9 mouse cellular contexts compared by ENCODE assay signal in the genomic region with DNA sequence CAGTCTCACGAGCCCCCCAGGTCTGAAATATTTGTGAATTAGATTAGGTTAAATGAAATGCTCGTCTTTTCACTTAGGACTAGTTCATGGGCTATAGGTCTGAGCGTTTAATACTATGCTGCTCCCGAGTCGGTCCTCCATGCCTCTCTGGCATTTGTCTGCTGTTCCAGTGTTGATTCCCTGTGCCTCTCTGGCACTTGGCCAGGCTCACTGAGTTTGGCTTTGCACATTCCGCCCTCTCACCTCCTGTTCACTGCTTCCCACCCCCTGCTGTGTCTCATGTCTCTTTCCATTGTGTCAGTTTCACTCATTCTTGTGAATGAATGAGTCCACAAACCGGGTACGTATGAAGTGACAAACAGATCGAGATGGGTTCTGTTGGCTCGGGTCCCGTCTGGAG.
A peak's percentile ranks its signal among the peaks of the same experiment; 100 is the strongest.
DNase-seq lines count a peak whose midpoint lies in the region; ATAC-seq and TF ChIP-seq lines count a peak whose summit lies in the region.
"Had no signal": no experiment of that assay in that cellular context is flagged by ENCODE, and none has a peak within 500 bp of the region (broad histone marks: within the 10 kb centered on the region; RNA-seq: fewer than 3 reads in every experiment).

No protein-coding gene starts in this region.

- ATAC-seq in intestine, postnatal 0 days: no peak
- no peak for ATAC-seq in intestine, embryonic 16.5 days
- ATAC-seq in heart, embryonic 12.5 days (ENCODE audit: insufficient number of reproducible peaks, low FRiP score): no peak

- H3K4me3 ChIP-seq in intestine, postnatal 0 days (ENCODE audit: low read depth, low read length): no peak overlapping the region
- H3K4me3 ChIP-seq in intestine, embryonic 16.5 days (ENCODE audit: low read length): no peak overlapping the region
- no peak overlapping the region for H3K4me3 ChIP-seq in heart, embryonic 12.5 days

- H3K27me3 ChIP-seq in intestine, postnatal 0 days (replicated peaks; ENCODE audit: control insufficient read depth, insufficient read depth, low read length): no peaks in the 10 kb centered on the region
- H3K27me3 ChIP-seq in intestine, embryonic 16.5 days (replicated peaks; ENCODE audit: control insufficient read depth, insufficient read depth, low read length): no peaks in the 10 kb centered on the region
- no peaks in the 10 kb centered on the region for H3K27me3 ChIP-seq in heart, embryonic 12.5 days (replicated peaks)

- H3K27ac ChIP-seq in intestine, postnatal 0 days (ENCODE audit: low read depth, low read length): no peak overlapping the region
- no peak overlapping the region for H3K27ac ChIP-seq in intestine, embryonic 16.5 days (ENCODE audit: low read length)
- no peak overlapping the region for H3K27ac ChIP-seq in heart, embryonic 12.5 days (ENCODE audit: poor library complexity, severe bottlenecking)

- no peak overlapping the region for H3K4me2 ChIP-seq in intestine, postnatal 0 days (replicated peaks; ENCODE audit: low read depth)
- H3K4me2 ChIP-seq in intestine, embryonic 16.5 days (ENCODE audit: low read depth, low read length): no peak overlapping the region
- no peak overlapping the region for H3K4me2 ChIP-seq in heart, embryonic 12.5 days

- no peaks in the 10 kb centered on the region for H3K9me3 ChIP-seq in intestine, postnatal 0 days (ENCODE audit: control insufficient read depth)
- H3K9me3 ChIP-seq in intestine, embryonic 16.5 days (ENCODE audit: control insufficient read depth, low read length): no peaks in the 10 kb centered on the region
- no peaks in the 10 kb centered on the region for H3K9me3 ChIP-seq in heart, embryonic 12.5 days (replicated peaks)

- no peak overlapping the region for H3K9ac ChIP-seq in intestine, postnatal 0 days (ENCODE audit: low read depth, low read length)
- no peak overlapping the region for H3K9ac ChIP-seq in intestine, embryonic 16.5 days (ENCODE audit: low read depth, low read length)
- no peak overlapping the region for H3K9ac ChIP-seq in heart, embryonic 12.5 days

- no peaks in the 10 kb centered on the region; the same call in 1 of the 2 replicates for H3K36me3 ChIP-seq in intestine, postnatal 0 days (ENCODE audit: control insufficient read depth, insufficient read depth)
- no peaks in the 10 kb centered on the region for H3K36me3 ChIP-seq in intestine, embryonic 16.5 days (ENCODE audit: control insufficient read depth, insufficient read depth, low read length)
- H3K36me3 ChIP-seq in heart, embryonic 12.5 days: no peaks in the 10 kb centered on the region

- WGBS in intestine, postnatal 0 days: 77% methylated on average over 11 of the region's 11 CpGs
- WGBS in intestine, embryonic 16.5 days: 74% methylated on average over 11 of the region's 11 CpGs
- WGBS in heart, embryonic 12.5 days: 79% methylated on average over 11 of the region's 11 CpGs

- peak; percentile 39 for DNase-seq in adrenal gland, postnatal 14 days
- no peak for DNase-seq in adrenal gland, postnatal 4 days (ENCODE audit: low spot score in 2 of 2)
- peak; percentile 12 for DNase-seq in ovary, postnatal 36 days (ENCODE audit: low spot score)
- no peak for DNase-seq in ovary, postnatal 14 days (ENCODE audit: low spot score)
- DNase-seq in left cerebral cortex, adult 11 months (ENCODE audit: low spot score): peak; percentile 41
- DNase-seq: thymus, postnatal 4 days had no signal

- no peaks in the 10 kb centered on the region for H3K4me1 ChIP-seq in intestine, postnatal 0 days (replicated peaks; ENCODE audit: control insufficient read depth, insufficient read depth, low read length)
- H3K4me1 ChIP-seq in intestine, embryonic 16.5 days (ENCODE audit: control insufficient read depth, insufficient read depth, low read length): no peaks in the 10 kb centered on the region
- peaks cover 8% of the 10 kb centered on the region; the same call in 1 of the 2 replicates for H3K4me1 ChIP-seq in heart, embryonic 12.5 days (replicated peaks)

- no peak for TF ChIP-seq CTCF in intestine, postnatal 0 days (IDR thresholded peaks at IDR 0.05; ENCODE audit: low read depth)

Comparison
In these comparisons a context has a peak if more than half of its experiments do, and no peak if none do; other contexts are left out.
1. DNase-seq: peak in adrenal gland, postnatal 14 days (single experiment), ovary, postnatal 36 days (single experiment) and left cerebral cortex, adult 11 months (single experiment); none in adrenal gland, postnatal 4 days (0 of 2) and ovary, postnatal 14 days (single experiment).